Mouse (Mus musculus): ENCODE results near the gene Sarnp. TPM values are rescaled to one million over a fixed set of nuclear protein-coding genes. Genes with fewer than 3 reads are reported as not detected.

Gene Sarnp
- polyA plus RNA-seq, 1 experiment from 2014 or later: 318 TPM

GRCm38 (mm10) chr10:128888941-128889827 lies 72.1 kb downstream of the Sarnp start:
- Histone ChIP-seq H3K4me2 (ENCODE audit: low read depth, low read length) (peak overlapping the region; percentile 72), H3K9ac (replicated peaks; ENCODE audit: low read length) (peak overlapping the region; percentile 37), H3K4me3 (ENCODE audit: low read depth, low read length) (peak overlapping the region; percentile 71), H3K9me3 (replicated peaks; ENCODE audit: control insufficient read depth, low read length) (no peaks in the 10 kb centered on the region), H3K27ac (replicated peaks; ENCODE audit: low read depth, low read length) (peak overlapping the region; percentile 77), H3K36me3 (replicated peaks; ENCODE audit: control insufficient read depth, insufficient read depth, low read depth, low read length) (peaks cover 8% of the 10 kb centered on the region), H3K4me1 (ENCODE audit: control insufficient read depth, insufficient read depth, low read length) (no peaks in the 10 kb centered on the region), H3K27me3 (ENCODE audit: control insufficient read depth, insufficient read depth, low read length) (no peaks in the 10 kb centered on the region)
- 2% methylated on average over 7 of the region's 7 CpGs for WGBS
- DNase-seq (ENCODE audit: low spot score): peak; percentile 88
- ATAC-seq (replicated peaks; ENCODE audit: insufficient number of reproducible peaks, low FRiP score, low TSS enrichment, low read depth): peak; percentile 67

DNA sequence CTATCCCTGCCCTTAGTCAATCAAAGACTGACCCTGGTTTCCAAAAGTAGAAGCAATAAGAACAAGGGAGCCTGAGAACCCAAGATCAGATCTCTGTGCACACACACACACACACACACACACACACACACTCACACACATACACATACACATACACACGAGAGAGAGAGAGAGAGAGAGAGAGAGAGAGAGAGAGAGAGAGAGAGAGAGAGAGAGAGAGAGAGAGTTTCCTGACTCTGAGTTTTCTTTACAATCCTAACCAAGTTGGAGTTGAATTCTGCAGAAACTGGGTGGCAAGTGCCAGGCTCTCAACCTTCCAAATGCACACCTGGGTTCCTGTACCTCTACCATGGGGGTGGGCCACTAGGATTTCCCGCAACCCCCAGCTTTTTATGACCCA lies 72.7 kb downstream of the Sarnp start:
- H3K4me1 ChIP-seq (ENCODE audit: control insufficient read depth, insufficient read depth, low read length): no peaks in the 10 kb centered on the region
- WGBS: 8% methylated on average over 1 of the region's 2 CpGs

DNA sequence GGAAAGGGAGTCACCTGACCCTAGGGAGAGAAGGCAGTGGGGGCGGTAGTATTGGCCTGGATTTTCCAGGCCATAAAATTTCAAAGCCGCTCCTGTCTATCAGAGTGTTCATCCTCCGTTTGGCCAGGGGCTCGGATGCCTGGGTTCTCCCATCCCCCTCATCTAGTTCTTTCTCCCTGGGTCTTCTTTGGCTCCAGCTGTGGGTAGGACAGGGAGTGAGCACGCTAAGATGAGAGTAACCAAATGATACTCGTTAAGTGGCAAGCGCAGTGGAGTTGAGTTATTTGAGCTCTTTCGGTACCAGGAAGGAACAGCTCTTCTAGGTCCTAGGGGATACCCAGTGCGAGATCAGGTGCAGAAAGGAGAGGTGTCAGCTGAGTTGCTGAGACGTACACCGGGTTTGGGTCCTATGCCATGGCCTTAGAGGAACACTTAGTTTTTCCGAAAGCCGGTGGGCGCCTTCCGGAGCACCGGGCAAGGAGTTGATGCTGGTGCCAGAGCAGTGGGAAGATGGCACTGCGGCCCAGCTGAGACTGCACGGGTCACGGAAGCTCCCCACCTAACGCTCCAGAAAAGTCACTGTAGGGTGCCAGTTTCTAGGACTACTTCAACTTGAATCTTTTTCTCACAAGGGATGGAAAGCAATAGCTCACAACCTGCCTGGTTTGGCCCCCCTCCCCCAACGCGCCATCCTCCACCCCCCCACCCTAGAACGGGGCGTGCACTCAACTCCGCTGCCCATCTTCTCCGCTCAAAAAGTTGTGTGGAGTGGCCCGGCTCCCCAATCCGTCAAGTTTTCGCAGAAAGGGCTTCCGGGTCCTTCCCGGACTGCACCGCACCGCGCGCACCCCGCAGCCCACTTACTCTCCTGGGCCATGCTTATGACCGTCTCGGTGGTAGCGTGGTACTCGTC lies 73.5 kb downstream of the Sarnp start:
- ATAC-seq (replicated peaks; ENCODE audit: insufficient number of reproducible peaks, low FRiP score, low TSS enrichment, low read depth) (no peak), DNase-seq (ENCODE audit: low spot score) (peak; percentile 23)
- peak overlapping the region; percentile 72 for H3K4me2 ChIP-seq (ENCODE audit: low read depth, low read length)
- H3K9me3 ChIP-seq (replicated peaks; ENCODE audit: control insufficient read depth, low read length): no peaks in the 10 kb centered on the region
- WGBS: under 1% methylated on average over 40 of the region's 40 CpGs
- peak overlapping the region; percentile 90 for H3K27ac ChIP-seq (replicated peaks; ENCODE audit: low read depth, low read length)
- H3K4me3 ChIP-seq (ENCODE audit: low read depth, low read length): peak overlapping the region; percentile 71
- peaks cover 3% of the 10 kb centered on the region for H3K36me3 ChIP-seq (replicated peaks; ENCODE audit: control insufficient read depth, insufficient read depth, low read depth, low read length)
- H3K4me1 ChIP-seq (ENCODE audit: control insufficient read depth, insufficient read depth, low read length): no peaks in the 10 kb centered on the region
- peak overlapping the region; percentile 82 for H3K9ac ChIP-seq (replicated peaks; ENCODE audit: low read length)
- no peaks in the 10 kb centered on the region for H3K27me3 ChIP-seq (ENCODE audit: control insufficient read depth, insufficient read depth, low read length)

More for the DNA sequence above, 72.7 kb downstream of the Sarnp start:
- Histone ChIP-seq H3K27me3 (ENCODE audit: control insufficient read depth, insufficient read depth, low read length) (no peaks in the 10 kb centered on the region), H3K4me3 (ENCODE audit: low read depth, low read length) (peak overlapping the region; percentile 71), H3K9me3 (replicated peaks; ENCODE audit: control insufficient read depth, low read length) (no peaks in the 10 kb centered on the region), H3K27ac (replicated peaks; ENCODE audit: low read depth, low read length) (no peak overlapping the region; the same call in 1 of the 2 replicates), H3K4me2 (ENCODE audit: low read depth, low read length) (peak overlapping the region; percentile 72), H3K9ac (replicated peaks; ENCODE audit: low read length) (peak overlapping the region; percentile 82), H3K36me3 (replicated peaks; ENCODE audit: control insufficient read depth, insufficient read depth, low read depth, low read length) (peaks cover 6% of the 10 kb centered on the region)
- ATAC-seq (replicated peaks; ENCODE audit: insufficient number of reproducible peaks, low FRiP score, low TSS enrichment, low read depth) (no peak), DNase-seq (ENCODE audit: low spot score) (no peak)

- Histone ChIP-seq H3K4me1 (ENCODE audit: control insufficient read depth, insufficient read depth, low read length) (no peaks in the 10 kb centered on the region), H3K36me3 (replicated peaks; ENCODE audit: control insufficient read depth, insufficient read depth, low read depth, low read length) (peaks cover 3% of the 10 kb centered on the region)
Measured at GRCm38 (mm10) chr10:128891296-128892094, 74.4 kb downstream of the Sarnp start, which contains the start of gene Gdf11. Gdf11 (minus strand) TSS chr10:128891718.

DNA sequence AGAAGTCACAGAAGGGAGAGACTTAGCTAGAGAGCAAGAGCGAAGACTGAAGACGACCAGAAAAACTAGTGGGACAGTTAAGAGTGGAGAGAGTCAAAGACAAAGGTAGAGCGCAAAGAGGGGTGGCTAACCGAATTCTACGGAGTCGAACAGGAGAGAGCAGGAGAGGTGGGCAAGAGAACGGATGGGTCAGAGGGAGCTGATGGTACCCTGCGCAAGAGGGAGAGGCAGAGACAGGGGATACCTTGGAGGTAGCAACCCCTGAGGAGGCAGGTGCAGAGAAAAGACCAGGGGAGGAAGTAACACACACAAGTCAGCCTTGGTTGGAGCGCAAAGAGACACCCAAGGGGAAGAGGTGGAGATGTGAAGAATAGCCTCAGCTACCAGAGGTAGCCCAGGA lies 75.1 kb downstream of the Sarnp start:
- Histone ChIP-seq H3K27ac (replicated peaks; ENCODE audit: low read depth, low read length) (peak overlapping the region; percentile 90), H3K9ac (replicated peaks; ENCODE audit: low read length) (peak overlapping the region; percentile 82), H3K4me1 (ENCODE audit: control insufficient read depth, insufficient read depth, low read length) (no peaks in the 10 kb centered on the region), H3K27me3 (ENCODE audit: control insufficient read depth, insufficient read depth, low read length) (peaks cover 4% of the 10 kb centered on the region; the same call in 1 of the 2 replicates), H3K9me3 (replicated peaks; ENCODE audit: control insufficient read depth, low read length) (no peaks in the 10 kb centered on the region), H3K4me3 (ENCODE audit: low read depth, low read length) (peak overlapping the region; percentile 71), H3K4me2 (ENCODE audit: low read depth, low read length) (peak overlapping the region; percentile 72), H3K36me3 (replicated peaks; ENCODE audit: control insufficient read depth, insufficient read depth, low read depth, low read length) (peaks cover 3% of the 10 kb centered on the region; the same call in 1 of the 2 replicates)
- 1% methylated on average over 9 of the region's 9 CpGs for WGBS
- no peak for DNase-seq (ENCODE audit: low spot score)
- ATAC-seq (replicated peaks; ENCODE audit: insufficient number of reproducible peaks, low FRiP score, low TSS enrichment, low read depth): no peak; the same call in 1 of the 2 replicates

More at GRCm38 (mm10) chr10:128891296-128892094, 74.4 kb downstream of the Sarnp start, which contains the start of gene Gdf11:
- H3K27ac ChIP-seq (replicated peaks; ENCODE audit: low read depth, low read length): peak within 1 kb of the TSS; percentile 90
- H3K27me3 ChIP-seq (ENCODE audit: control insufficient read depth, insufficient read depth, low read length): peaks cover 3% of the 10 kb centered on the region; the same call in 1 of the 2 replicates
- no peaks in the 10 kb centered on the region for H3K9me3 ChIP-seq (replicated peaks; ENCODE audit: control insufficient read depth, low read length)
- H3K9ac ChIP-seq (replicated peaks; ENCODE audit: low read length): peak within 1 kb of the TSS; percentile 82
- peak within 1 kb of the TSS; percentile 71 for H3K4me3 ChIP-seq (ENCODE audit: low read depth, low read length)
- ATAC-seq (replicated peaks; ENCODE audit: insufficient number of reproducible peaks, low FRiP score, low TSS enrichment, low read depth) (peak; percentile 75), DNase-seq (ENCODE audit: low spot score) (peak; percentile 92)
- under 1% methylated on average over 42 of the region's 89 CpGs for WGBS
- H3K4me2 ChIP-seq (ENCODE audit: low read depth, low read length): peak within 1 kb of the TSS; percentile 72

DNA sequence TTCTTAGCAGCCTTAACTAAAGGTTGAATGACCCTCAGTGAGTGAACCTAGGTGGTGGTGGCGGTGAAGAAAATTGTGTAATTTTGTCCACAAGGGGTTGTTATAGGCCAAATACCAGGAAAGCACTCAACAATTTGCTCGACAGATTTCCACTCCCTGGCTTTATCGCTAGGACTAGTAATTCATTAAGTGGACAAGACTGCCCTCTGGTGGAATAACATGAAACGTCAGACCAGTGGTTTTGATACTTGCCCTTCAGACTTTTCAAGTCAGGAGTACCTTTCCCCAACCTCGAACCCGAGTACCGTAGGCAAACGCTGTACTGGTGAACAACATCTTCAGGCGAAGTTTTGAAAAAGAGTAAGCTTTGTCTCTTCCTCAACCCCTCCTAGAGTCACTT lies 78.3 kb downstream of the Sarnp start:
- Histone ChIP-seq H3K27ac (replicated peaks; ENCODE audit: low read depth, low read length) (no peak overlapping the region), H3K4me3 (ENCODE audit: low read depth, low read length) (no peak overlapping the region), H3K4me2 (ENCODE audit: low read depth, low read length) (no peak overlapping the region), H3K9me3 (replicated peaks; ENCODE audit: control insufficient read depth, low read length) (no peaks in the 10 kb centered on the region), H3K9ac (replicated peaks; ENCODE audit: low read length) (no peak overlapping the region), H3K4me1 (ENCODE audit: control insufficient read depth, insufficient read depth, low read length) (no peaks in the 10 kb centered on the region), H3K27me3 (ENCODE audit: control insufficient read depth, insufficient read depth, low read length) (peaks cover 4% of the 10 kb centered on the region; the same call in 1 of the 2 replicates), H3K36me3 (replicated peaks; ENCODE audit: control insufficient read depth, insufficient read depth, low read depth, low read length) (no peaks in the 10 kb centered on the region)
- DNase-seq (ENCODE audit: low spot score) (peak; percentile 97), ATAC-seq (replicated peaks; ENCODE audit: insufficient number of reproducible peaks, low FRiP score, low TSS enrichment, low read depth) (no peak)
- under 1% methylated on average over 9 of the region's 9 CpGs for WGBS

- Histone ChIP-seq H3K27ac (replicated peaks; ENCODE audit: low read depth, low read length) (no peak overlapping the region), H3K9ac (replicated peaks; ENCODE audit: low read length) (no peak overlapping the region), H3K9me3 (replicated peaks; ENCODE audit: control insufficient read depth, low read length) (no peaks in the 10 kb centered on the region), H3K36me3 (replicated peaks; ENCODE audit: control insufficient read depth, insufficient read depth, low read depth, low read length) (no peaks in the 10 kb centered on the region), H3K4me2 (ENCODE audit: low read depth, low read length) (no peak overlapping the region), H3K4me3 (ENCODE audit: low read depth, low read length) (no peak overlapping the region), H3K4me1 (ENCODE audit: control insufficient read depth, insufficient read depth, low read length) (no peaks in the 10 kb centered on the region), H3K27me3 (ENCODE audit: control insufficient read depth, insufficient read depth, low read length) (peaks cover 4% of the 10 kb centered on the region; the same call in 1 of the 2 replicates)
- no peak for DNase-seq (ENCODE audit: low spot score)
- 2% methylated on average over 17 of the region's 17 CpGs for WGBS
- no peak for ATAC-seq (replicated peaks; ENCODE audit: insufficient number of reproducible peaks, low FRiP score, low TSS enrichment, low read depth)
Measured at GRCm38 (mm10) chr10:128895952-128896693, 79.0 kb downstream of the Sarnp start.
